In the genomic region with DNA sequence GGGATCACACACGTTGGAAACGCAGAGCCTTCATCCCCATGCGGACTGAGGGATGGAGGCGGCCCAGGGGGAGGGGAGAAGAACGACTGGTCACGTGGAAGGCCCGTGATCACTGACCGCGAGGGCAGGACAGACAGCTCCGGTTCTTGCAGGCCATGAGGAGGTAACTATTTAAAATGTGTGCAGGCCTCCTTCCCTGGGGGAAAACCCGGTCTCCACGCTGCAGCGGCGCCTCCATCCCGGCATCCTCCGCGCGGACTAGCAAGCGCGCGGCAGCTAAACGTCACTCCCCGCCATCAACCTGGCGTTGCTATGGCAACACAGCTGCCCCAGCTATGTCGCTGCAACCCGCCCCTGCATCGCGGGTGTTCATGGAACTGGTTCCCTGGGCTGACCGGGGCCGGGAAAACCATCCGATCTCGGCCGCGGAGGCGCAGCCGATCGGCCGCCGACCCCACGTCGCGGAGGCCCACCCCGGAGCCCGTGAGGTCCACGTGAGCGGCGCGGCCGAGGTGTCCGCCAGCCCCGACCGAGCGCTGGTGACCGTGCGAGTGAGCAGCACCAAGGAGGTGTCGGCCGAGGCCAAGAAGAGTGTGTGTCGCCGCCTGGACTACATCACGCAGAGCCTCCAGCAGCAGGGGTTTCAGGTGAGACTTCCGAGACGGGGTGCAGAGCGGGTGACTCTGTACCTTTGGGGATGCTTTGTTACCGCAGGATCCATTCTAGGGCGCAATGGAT, we compare ENCODE assay signal across 8 mouse cellular contexts. TPM values are rescaled to one million over a fixed set of nuclear protein-coding genes. Genes with fewer than 3 reads are reported as not detected.
DNase-seq lines count a peak whose midpoint lies in the region; ATAC-seq lines count a peak whose summit lies in the region.

No protein-coding gene starts in this region.

- H3K27ac ChIP-seq in intestine, embryonic 14.5 days (ENCODE audit: low read depth) = peak overlapping the region; percentile 86

- no peaks in the 10 kb centered on the region for H3K27me3 ChIP-seq in intestine, embryonic 14.5 days (replicated peaks; ENCODE audit: control insufficient read depth, insufficient read depth, low read length)

- DNase-seq in adrenal gland, adult 2 months = peak; percentile 93
- peak; percentile 96 for DNase-seq in embryo, embryonic 11 days
- peak; percentile 85 for DNase-seq in gastrocnemius, postnatal 25 days
- DNase-seq in intestine, embryonic 14.5 days (ENCODE audit: low spot score) = peak; percentile 92
- DNase-seq in left cerebral cortex, postnatal 14 days (ENCODE audit: low spot score in 2 of 2) = peak; percentile 93
- peak; percentile 92 for DNase-seq in right cerebral cortex, postnatal 14 days
- peak; percentile 75 for DNase-seq in urinary bladder, postnatal 25 days (ENCODE audit: low spot score)

- H3K4me2 ChIP-seq in intestine, embryonic 14.5 days (ENCODE audit: low read length) = peak overlapping the region; percentile 72

- peak; percentile 94 for ATAC-seq in intestine, embryonic 14.5 days (replicated peaks; ENCODE audit: low FRiP score, low TSS enrichment, low read depth)
- ATAC-seq in megakaryocyte-erythroid progenitor cell, adult 5-6 weeks (replicated peaks; ENCODE audit: low FRiP score, low TSS enrichment, poor library complexity, severe bottlenecking) = peak; percentile 97

- peak overlapping the region; percentile 82 for H3K4me3 ChIP-seq in intestine, embryonic 14.5 days (ENCODE audit: low read depth, low read length)

- intact Hi-C loops in left cerebral cortex, postnatal 14 days (cut with DNase I) = no loop called here

- WGBS in intestine, embryonic 14.5 days = under 1% methylated on average over 63 of the region's 65 CpGs

- no peaks in the 10 kb centered on the region for H3K9me3 ChIP-seq in intestine, embryonic 14.5 days (ENCODE audit: control insufficient read depth, low read length)

- H3K9ac ChIP-seq in intestine, embryonic 14.5 days (ENCODE audit: low read length) = peak overlapping the region; percentile 81

- no peaks in the 10 kb centered on the region for H3K36me3 ChIP-seq in intestine, embryonic 14.5 days (ENCODE audit: control insufficient read depth, insufficient read depth, low read length)

- H3K4me1 ChIP-seq in intestine, embryonic 14.5 days (replicated peaks; ENCODE audit: control insufficient read depth, insufficient read depth, low read length) = peaks cover 10% of the 10 kb centered on the region; the same call in 1 of the 2 replicates

RNA-seq across cellular contexts. Expression of a gene that starts 0.5 kb away (rescaled TPM):
- total RNA-seq in adrenal gland, adult 2 months (2021) = 1 to 10 TPM; 2.7 to 6.6 TPM
- 18.7 and 27.4 TPM in 2 replicates for polyA plus RNA-seq in adrenal gland, adult 2 months (2012; rRNA removed)
- 1 to 10 TPM; 1.7 to 1.9 TPM for total RNA-seq in gastrocnemius, postnatal 25 days (2021)
- 14.7 and 18.7 TPM in 2 replicates for polyA plus RNA-seq in intestine, embryonic 14.5 days (2014; fragmentation: Nextera tagmentation; extraction: Ambion mirVana)
- 10 to 100 TPM; 21.3 to 24.9 TPM for total RNA-seq in left cerebral cortex, postnatal 14 days (2021)
- total RNA-seq in megakaryocyte-erythroid progenitor cell, adult 5-6 weeks (2014; fragmentation: Nextera tagmentation) = 0.13 and 2.1 TPM in 2 replicates
- total RNA-seq in megakaryocyte-erythroid progenitor cell, adult 5-6 weeks (2017) = 1.5 and 2.7 TPM in 2 replicates

Comparison
In these comparisons a context has a peak if more than half of its experiments do, and no peak if none do; other contexts are left out.
1. Peak in every context shown above with its lines: DNase-seq, ATAC-seq, H3K4me3 ChIP-seq and H3K27ac ChIP-seq.